Mouse (Mus musculus): ENCODE measurements at regions not wholly inside any gene's neighbourhood (a gene's known extent, or its start where the extent isn't known, plus 50 kb on each side); places are given as distances from the start of the nearest gene placed in this dataset.

- no peak for DNase-seq (ENCODE audit: low read depth)
These were observed 53.2 kb downstream of the Gpr6 start for GRCm38 (mm10) chr10:41018888-41019287.

GRCm38 (mm10) chr10:41016547-41016946 lies 55.5 kb downstream of the Gpr6 start:
- no peak for DNase-seq (ENCODE audit: low read depth)

- DNase-seq (ENCODE audit: low read depth) = peak; percentile 42
These were observed 56.4 kb downstream of the Gpr6 start for GRCm38 (mm10) chr10:41015654-41016053.

GRCm38 (mm10) chr10:41010585-41010984 lies 61.5 kb downstream of the Gpr6 start:
- DNase-seq (ENCODE audit: low read depth) = no peak

- DNase-seq (ENCODE audit: low read depth) = no peak
These were observed 64.2 kb downstream of the Gpr6 start for GRCm38 (mm10) chr10:41007866-41008265.

- peak; percentile 19 for DNase-seq (ENCODE audit: low read depth)
These were observed 65.5 kb downstream of the Gpr6 start for GRCm38 (mm10) chr10:41006634-41007033.

- DNase-seq (ENCODE audit: low read depth) = no peak
These were observed 66.3 kb downstream of the Gpr6 start for GRCm38 (mm10) chr10:41005776-41006175.

- no peak for DNase-seq (ENCODE audit: low read depth)
These were observed 67.3 kb downstream of the Gpr6 start for GRCm38 (mm10) chr10:41004753-41005152.

GRCm38 (mm10) chr10:41004044-41004689 lies 67.9 kb downstream of the Gpr6 start:
- DNase-seq (ENCODE audit: low read depth) = peak; percentile 46

- no peak for DNase-seq (ENCODE audit: low read depth)
These were observed 68.9 kb downstream of the Gpr6 start for GRCm38 (mm10) chr10:41003197-41003596.

- DNase-seq (ENCODE audit: low read depth) = no peak
These were observed 71.1 kb downstream of the Gpr6 start for GRCm38 (mm10) chr10:41000965-41001364.

- no peak for DNase-seq (ENCODE audit: low read depth)
These were observed 72.6 kb downstream of the Gpr6 start for GRCm38 (mm10) chr10:40999486-40999885.

GRCm38 (mm10) chr10:40998799-40999198 lies 73.3 kb downstream of the Gpr6 start:
- no peak for DNase-seq (ENCODE audit: low read depth)

GRCm38 (mm10) chr10:40998330-40998729 lies 73.8 kb downstream of the Gpr6 start:
- DNase-seq (ENCODE audit: low read depth) = no peak

- no peak for DNase-seq (ENCODE audit: low read depth)
These were observed 74.5 kb downstream of the Gpr6 start for GRCm38 (mm10) chr10:40997606-40998005.

All from c-Kit-positive CD71-negative TER-119-negative erythroid progenitor cells, embryonic 14.5 days (primary cell).